Mouse (Mus musculus): Measurements from ENCODE around the gene Ppp2ca.

DNA sequence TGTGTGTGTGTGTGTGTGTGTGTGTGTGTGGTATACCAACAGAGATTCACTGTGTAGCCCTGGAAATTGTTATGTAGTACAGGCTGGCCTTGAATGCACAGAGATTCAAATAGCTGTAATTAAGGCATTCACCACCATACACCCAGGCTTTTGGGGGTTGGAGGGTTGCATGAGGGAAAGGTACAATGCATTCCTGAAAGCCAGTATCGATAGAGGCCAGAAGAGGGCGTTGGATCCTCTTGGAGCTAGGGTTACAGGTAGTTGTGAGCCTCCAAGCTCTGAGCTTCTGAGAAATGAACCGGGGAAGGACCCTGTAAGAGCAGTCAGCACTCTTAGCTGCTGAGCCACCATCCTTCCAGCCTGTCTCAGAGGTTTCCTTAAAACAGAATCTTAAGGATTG, 30.7 kb downstream of the Ppp2ca start:
- TF ChIP-seq POLR2A (IDR thresholded peaks at IDR 0.05; ENCODE audit: borderline replicate concordance, extremely low read depth, insufficient read depth, insufficient read length, poor library complexity, severe bottlenecking) (no peak), CTCF (IDR thresholded peaks at IDR 0.05; ENCODE audit: borderline replicate concordance, extremely low read depth, insufficient read depth, insufficient read length) (no peak)

Measured in brain, embryonic 14.5 days (tissue).